Mouse (Mus musculus): ENCODE data around the gene Hpcal1.
"Not testable (repeated sequence)": the region's sequence is repeated elsewhere in the genome, so short reads cannot be mapped to it uniquely, and the experiment has no call there.

- TF ChIP-seq CTCF (IDR thresholded peaks at IDR 0.05; ENCODE audit: low read depth, low read length); POLR2A (IDR thresholded peaks at IDR 0.05; ENCODE audit: borderline replicate concordance, low read depth, low read length): not testable (repeated sequence)
Measured at GRCm38 (mm10) chr12:17767567-17767966, 76.9 kb downstream of the Hpcal1 start.

All from bone marrow macrophage, adult 2 months (primary cell).